In the genomic region with DNA sequence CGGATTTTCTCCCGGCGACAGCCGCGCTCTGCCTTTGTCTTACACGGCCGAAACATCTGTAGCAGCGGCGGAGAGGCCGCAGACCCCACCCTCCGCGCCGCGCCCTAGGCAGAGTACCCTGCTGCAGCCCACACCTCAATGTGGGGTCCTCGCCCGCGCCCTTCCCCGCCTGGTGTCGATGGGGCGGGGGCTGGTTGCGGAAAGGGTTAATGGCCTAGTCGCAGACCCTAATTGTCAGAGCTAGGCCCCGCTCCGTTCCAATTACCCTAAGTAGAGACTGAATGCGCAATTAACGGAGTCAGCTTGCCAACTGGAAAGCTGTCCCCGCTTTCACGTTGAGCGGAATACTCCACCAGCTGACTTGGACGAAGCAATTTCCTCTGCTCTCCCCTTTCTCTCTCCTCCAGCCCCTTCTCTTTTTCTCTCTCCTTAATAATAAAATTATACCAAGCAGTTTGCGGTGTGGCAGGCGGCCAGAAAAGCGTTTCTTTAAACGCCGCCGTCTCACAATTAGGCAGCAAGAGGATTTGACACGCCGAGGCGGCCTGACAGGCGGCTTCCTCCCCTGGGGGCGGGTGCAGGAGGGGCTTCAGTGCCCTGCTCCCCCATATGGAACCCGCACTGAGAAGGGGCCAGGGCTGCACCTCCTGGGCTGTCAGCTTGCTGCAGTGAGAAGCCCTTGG, we compare ENCODE assay signal across 9 mouse cellular contexts. TPM values are rescaled to one million over a fixed set of nuclear protein-coding genes. Genes with fewer than 3 reads are reported as not detected.
DNase-seq lines count a peak whose midpoint lies in the region; ATAC-seq lines count a peak whose summit lies in the region.
"Had no signal": no experiment of that assay in that cellular context is flagged by ENCODE, and none has a peak within 500 bp of the region (broad histone marks: within the 10 kb centered on the region; RNA-seq: fewer than 3 reads in every experiment).

No protein-coding gene starts in this region.

- WGBS in limb, embryonic 11.5 days, result under 1% methylated on average over 42 of the region's 42 CpGs
- WGBS in midbrain, embryonic 16.5 days, result under 1% methylated on average over 42 of the region's 42 CpGs

- peak overlapping the region; percentile 100 for H3K4me2 ChIP-seq in limb, embryonic 11.5 days (ENCODE audit: low read depth, severe bottlenecking)
- H3K4me2 ChIP-seq in midbrain, embryonic 16.5 days (ENCODE audit: low read length), result peak overlapping the region; percentile 71

- H3K9me3 ChIP-seq in limb, embryonic 11.5 days (ENCODE audit: control insufficient read depth, low read length), result no peaks in the 10 kb centered on the region
- no peaks in the 10 kb centered on the region for H3K9me3 ChIP-seq in midbrain, embryonic 16.5 days (replicated peaks; ENCODE audit: control insufficient read depth, low read length, poor library complexity, severe bottlenecking)

- H3K9ac ChIP-seq in limb, embryonic 11.5 days (ENCODE audit: low read length), result peak overlapping the region; percentile 70
- H3K9ac ChIP-seq in midbrain, embryonic 16.5 days (ENCODE audit: low read depth, low read length), result peak overlapping the region; percentile 82

- H3K4me1 ChIP-seq in limb, embryonic 11.5 days (ENCODE audit: control insufficient read depth, insufficient read depth, low read length), result peaks cover 46% of the 10 kb centered on the region
- peaks cover 51% of the 10 kb centered on the region for H3K4me1 ChIP-seq in midbrain, embryonic 16.5 days (ENCODE audit: control insufficient read depth, insufficient read depth, low read length)

- H3K4me3 ChIP-seq in limb, embryonic 11.5 days (ENCODE audit: low read depth, low read length), result peak overlapping the region; percentile 61
- peak overlapping the region; percentile 66 for H3K4me3 ChIP-seq in midbrain, embryonic 16.5 days (ENCODE audit: low read depth, low read length)

- DNase-seq in cerebellum, adult 11 months, result peak; percentile 62
- DNase-seq in cerebellum, adult 9-11 months, result peak; percentile 79
- peak; percentile 40 for DNase-seq in kidney, adult 11 months
- peak; percentile 60 for DNase-seq in limb, embryonic 11.5 days (ENCODE audit: low spot score)
- DNase-seq in thymus, postnatal 25 days, result peak; percentile 46

- no peak for ATAC-seq in cerebellum, adult (ENCODE audit: insufficient number of reproducible peaks, low FRiP score, low TSS enrichment)
- ATAC-seq in granulocyte monocyte progenitor cell, adult 5-6 weeks (replicated peaks; ENCODE audit: poor library complexity, severe bottlenecking), result peak; percentile 33
- ATAC-seq in limb, embryonic 11.5 days (ENCODE audit: insufficient number of reproducible peaks, low FRiP score, low TSS enrichment, low read depth), result peak; percentile 28
- peak; percentile 49 for ATAC-seq in midbrain, embryonic 16.5 days

- H3K27ac ChIP-seq in limb, embryonic 11.5 days (replicated peaks; ENCODE audit: low read depth, low read length), result peak overlapping the region; percentile 78
- H3K27ac ChIP-seq in midbrain, embryonic 16.5 days (ENCODE audit: low read length), result peak overlapping the region; percentile 98
- H3K27ac ChIP-seq: macrophage had no signal

- H3K36me3 ChIP-seq in limb, embryonic 11.5 days (ENCODE audit: control insufficient read depth, insufficient read depth, low read length), result no peaks in the 10 kb centered on the region
- no peaks in the 10 kb centered on the region for H3K36me3 ChIP-seq in midbrain, embryonic 16.5 days (ENCODE audit: control insufficient read depth, insufficient read depth, low read length)

- H3K27me3 ChIP-seq in limb, embryonic 11.5 days (ENCODE audit: control insufficient read depth, insufficient read depth, low read length), result no peaks in the 10 kb centered on the region
- no peaks in the 10 kb centered on the region for H3K27me3 ChIP-seq in midbrain, embryonic 16.5 days (ENCODE audit: control insufficient read depth, insufficient read depth, low read depth, low read length)

RNA-seq across cellular contexts. Expression of a gene that starts 45.3 kb away (rescaled TPM):
- 27.3 and 33.0 TPM in 2 replicates for total RNA-seq in granulocyte monocyte progenitor cell, adult 5-6 weeks (2014; fragmentation: Nextera tagmentation)
- total RNA-seq in granulocyte monocyte progenitor cell, adult 5-6 weeks (2017), result 36.8 and 42.0 TPM in 2 replicates
- 53.2 and 55.3 TPM in 2 replicates for polyA plus RNA-seq in limb, embryonic 11.5 days (2014; fragmentation: Nextera tagmentation; extraction: Ambion mirVana)
- polyA plus RNA-seq in midbrain, embryonic 16.5 days (2015; fragmentation: Nextera tagmentation; extraction: Ambion mirVana), result 31.9 and 34.1 TPM in 2 replicates
